Mouse (Mus musculus) thymus, postnatal 4 days (tissue): ENCODE measurements around the gene Tpk1.
"Not testable (repeated sequence)": the region's sequence is repeated elsewhere in the genome, so short reads cannot be mapped to it uniquely, and the experiment has no call there.

Experiments used
- DNase-seq: peaks from one replicate; pipeline ENCODE4 v3.0.0; 2021

Gene Tpk1

DNA sequence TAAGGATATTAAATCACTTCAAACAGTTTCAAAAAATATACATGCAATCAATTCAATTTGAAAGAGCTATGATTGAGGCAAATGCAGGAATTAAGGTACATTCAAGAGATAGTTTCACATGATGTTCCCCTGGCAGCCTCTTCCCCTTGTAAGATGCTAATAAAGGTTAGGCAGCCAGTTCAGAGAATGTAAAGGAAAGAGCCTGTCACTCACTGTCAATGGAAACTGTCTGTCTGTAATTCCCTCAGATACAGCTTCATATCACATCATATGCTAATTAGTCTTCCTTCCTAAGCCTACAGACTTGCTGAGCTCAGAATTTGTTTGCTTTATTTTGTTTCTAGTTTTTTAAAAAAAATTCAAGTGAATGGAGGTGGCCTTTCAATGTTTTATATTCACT, 147.7 kb downstream of the Tpk1 start:
- DNase-seq: no peak

DNA sequence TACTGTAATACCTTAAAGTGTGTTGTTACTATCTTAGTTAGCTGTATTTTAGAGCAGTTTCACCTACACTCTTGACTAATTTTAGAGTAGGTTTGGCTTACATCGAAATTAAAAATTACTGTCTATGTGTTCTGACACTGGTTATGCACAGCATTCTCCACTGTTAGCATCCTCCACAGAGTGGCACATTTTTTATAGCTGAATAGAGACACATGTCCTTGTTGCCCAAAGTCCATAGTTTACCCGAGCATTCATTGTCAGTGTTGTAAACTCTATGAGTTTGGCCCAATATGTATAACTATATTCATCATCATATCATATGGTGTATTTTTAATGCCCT, 148.8 kb downstream of the Tpk1 start:
- DNase-seq: no peak

DNA sequence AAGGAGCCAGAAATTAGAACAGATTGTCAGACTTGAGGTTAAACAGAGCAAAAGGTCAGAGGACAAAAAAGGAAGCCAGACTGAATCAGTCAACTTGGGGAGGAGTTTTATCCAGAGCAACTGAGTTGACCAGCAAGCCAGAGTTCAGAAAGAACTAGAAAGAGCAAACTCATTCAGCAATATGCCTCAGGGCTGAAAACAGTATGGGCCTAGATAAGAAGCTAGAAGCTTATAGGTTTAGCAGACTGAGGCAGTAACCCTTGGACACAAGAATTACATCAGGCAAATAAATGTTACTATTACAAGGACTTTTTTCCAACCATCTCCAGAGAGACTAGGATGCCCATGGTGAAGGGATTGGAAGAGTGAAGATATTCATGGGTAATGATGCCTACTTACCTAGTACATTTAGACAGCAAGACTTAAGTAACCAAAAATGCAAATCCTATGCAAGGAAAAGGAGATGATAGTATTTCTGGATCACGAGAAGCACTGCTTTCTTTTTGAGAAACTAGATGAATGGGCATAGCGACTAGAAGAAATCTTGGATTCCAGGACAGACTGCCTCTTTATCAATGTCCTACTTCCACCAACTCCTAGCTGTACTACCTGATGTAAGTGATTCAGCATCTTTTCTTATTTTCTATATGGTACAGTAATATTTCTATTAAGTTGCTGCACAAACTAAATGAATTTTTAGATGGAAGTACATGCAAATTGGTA, 149.3 kb downstream of the Tpk1 start:
- DNase-seq: no peak

DNA sequence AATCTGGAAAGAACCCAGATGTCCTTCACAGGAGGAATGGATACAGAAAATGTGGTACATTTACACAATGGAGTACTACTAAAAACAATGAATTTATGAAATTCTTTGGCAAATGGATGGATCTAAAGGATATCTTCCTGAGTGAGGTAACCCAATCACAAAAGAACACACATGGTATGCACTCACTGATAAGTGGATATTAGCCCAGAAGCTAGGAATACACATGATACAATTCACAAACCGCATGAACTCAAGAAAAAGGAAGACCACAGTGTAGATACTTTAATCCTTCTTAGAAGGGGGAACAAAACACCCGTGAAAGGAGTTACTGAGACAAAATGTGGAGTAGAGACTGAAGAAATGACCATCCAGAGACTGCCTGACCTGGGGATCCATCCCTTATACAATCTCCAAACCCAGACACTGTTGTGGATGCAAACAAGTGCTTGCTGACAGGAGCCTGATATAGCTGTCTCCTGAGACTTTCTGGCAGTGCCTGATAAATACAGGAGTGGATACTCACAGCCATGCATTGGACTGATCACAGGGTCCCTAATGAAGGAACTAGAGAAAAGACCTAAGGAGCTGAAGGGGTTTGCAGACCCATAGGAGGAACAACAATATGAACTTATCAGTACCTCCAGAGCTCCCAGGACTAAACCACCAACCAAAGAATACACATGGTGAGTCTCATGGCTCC, 159.2 kb downstream of the Tpk1 start:
- DNase-seq: not testable (repeated sequence)

DNA sequence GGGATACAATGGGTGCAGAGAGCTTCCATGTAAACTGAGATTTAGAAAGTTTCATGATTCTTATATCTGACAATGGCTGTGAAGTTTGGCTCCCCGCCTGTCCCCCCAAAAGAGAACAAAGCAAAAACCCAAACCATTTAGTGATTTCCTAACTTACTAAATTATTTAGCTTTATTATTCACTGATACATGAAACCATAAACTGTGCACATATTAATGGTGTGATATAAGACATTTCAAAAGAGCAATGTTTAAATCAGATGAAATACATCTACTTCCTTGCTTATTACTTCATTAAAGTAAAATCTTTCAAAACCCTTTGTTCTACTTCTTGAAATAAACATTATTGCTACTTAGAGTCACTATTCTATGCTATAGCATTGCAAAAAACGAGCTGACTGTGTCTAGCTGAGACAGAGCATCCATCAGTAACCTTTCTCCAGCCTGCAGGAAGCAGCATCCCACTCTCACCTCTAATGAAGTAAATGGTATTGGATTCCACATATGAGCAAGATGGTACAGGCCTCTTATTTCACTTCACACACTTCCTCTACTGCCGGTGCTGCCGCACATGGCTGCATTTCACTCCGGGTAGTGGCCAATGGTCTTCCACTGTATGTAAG, 161.4 kb downstream of the Tpk1 start:
- no peak for DNase-seq

DNA sequence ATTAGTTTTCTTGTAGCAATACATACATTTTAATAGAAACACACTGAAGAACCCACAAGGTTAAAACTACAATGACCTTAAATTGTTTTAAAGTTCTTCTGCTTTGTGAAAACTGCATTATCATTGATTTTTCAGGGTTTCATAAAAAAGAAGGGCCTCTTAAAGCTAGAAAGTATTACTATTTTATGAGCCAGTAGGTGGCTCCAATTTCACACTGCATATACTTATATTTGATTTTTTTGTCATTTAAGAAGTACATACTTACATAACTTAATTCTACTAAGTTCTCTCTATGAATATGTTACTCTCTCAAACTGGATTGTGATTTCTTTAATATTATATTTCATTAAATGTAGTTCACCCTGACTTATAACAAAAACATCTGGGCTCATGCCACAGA, 173.7 kb downstream of the Tpk1 start:
- no peak for DNase-seq

DNA sequence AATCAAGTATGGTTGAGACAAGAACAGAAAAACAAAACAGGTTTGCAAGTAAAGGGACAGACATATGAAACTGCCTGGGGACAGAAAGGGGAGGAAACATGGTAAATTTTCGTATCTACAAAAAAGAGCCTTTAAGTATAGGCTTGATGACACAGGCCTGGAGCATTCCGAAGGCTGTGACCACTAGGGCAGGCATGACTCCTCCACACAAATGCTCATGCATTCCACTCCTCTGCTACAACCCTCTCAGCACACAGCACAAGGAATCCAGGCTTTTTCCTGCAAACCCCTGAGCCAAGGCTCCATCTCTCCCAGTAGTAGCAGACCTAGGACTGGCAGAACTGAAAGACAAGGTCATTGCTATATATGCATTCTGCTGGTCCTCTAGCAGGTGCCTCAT, 179.4 kb downstream of the Tpk1 start:
- no peak for DNase-seq

DNA sequence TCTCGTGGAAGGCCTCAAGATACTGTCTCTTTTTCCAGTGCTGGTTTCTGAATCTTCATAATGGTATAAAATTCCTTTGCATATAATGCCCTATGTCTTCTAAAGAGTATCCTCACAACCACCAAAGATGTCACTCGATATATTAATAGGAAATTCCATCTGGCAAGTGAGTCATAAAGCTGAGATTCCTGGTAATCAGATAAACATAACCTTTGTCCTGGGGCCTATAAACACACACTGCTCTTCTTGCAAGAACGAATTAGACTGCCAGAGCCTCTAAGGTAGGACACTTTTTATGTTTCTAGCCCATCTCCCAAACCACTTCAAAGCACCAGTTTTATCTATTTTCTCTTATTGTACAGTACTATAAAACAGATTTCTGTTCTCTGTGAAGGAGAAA, 185.4 kb downstream of the Tpk1 start:
- no peak for DNase-seq

DNA sequence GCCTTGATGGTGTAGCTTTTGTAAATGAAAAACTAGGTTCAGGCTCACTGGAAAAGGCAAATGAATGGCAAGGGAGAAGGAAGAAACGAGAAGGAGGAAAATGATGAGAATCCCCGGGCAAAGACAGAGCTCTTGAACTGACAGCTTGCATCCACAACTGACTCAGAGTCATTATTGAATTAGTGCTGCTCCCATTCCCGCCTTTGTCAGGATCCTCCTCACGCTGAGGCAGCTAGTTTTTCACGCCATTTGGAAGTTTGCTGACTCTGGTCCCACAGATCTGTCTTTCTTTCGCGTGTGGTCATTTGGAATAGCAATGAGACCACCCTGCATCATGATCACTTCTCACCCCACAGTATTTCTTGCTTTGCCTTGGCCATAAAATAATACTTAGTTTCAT, 187.3 kb downstream of the Tpk1 start:
- no peak for DNase-seq

DNA sequence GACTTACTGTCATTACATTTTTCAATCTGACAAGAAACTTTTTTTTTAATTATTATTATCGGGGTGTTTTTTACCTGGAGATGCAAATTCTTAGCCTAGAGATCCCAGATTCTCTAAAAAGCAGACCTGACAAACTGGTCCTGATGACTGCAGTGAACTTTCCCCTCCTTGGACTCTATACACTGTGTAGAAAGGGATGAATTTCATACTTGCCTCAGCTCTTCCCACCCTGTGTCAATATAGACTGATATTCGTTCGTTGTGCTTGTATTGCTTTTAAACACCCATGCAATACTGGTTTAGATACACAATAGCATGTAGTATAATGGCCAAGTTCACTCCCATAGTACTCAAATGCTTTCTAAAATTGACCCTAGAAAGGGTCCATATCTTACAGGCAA, 189.7 kb downstream of the Tpk1 start:
- DNase-seq: no peak

DNA sequence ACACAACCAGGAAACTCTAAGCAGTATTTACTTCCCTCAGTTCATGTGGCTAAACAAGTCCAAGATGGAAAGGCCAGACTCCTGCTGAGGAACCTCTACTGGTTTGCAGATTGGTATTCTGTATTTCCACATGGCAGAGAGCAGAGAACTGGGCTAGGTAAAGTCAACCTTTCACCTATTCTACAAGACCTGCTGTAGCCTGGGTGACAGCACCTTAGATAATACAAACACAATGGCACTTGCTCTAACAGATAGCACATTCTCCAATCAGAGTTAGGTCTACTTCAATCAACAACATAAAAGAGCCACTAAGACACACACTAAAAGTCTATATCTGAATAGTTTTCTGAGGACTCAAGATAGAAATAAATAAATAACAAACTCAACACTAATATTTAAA, 190.2 kb downstream of the Tpk1 start:
- no peak for DNase-seq

DNA sequence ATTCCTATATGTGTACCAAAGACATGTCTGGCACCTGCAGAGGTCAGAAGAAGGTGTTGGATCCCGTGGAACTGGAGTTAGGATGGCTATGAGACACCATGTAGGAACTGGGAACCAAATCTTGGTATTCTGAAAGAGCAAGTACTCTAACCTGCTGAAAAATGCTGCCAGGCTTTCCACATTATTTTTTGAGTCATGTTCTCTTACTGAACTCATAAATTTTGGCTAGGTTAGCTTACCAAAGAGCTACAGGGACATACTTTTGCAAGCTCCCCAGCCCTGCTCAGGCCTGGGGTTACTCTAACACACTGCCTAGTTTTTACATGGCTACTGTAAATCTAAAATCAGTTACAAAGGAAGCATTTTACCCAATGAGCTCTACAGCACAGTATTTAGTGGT, 194.5 kb downstream of the Tpk1 start:
- no peak for DNase-seq

DNA sequence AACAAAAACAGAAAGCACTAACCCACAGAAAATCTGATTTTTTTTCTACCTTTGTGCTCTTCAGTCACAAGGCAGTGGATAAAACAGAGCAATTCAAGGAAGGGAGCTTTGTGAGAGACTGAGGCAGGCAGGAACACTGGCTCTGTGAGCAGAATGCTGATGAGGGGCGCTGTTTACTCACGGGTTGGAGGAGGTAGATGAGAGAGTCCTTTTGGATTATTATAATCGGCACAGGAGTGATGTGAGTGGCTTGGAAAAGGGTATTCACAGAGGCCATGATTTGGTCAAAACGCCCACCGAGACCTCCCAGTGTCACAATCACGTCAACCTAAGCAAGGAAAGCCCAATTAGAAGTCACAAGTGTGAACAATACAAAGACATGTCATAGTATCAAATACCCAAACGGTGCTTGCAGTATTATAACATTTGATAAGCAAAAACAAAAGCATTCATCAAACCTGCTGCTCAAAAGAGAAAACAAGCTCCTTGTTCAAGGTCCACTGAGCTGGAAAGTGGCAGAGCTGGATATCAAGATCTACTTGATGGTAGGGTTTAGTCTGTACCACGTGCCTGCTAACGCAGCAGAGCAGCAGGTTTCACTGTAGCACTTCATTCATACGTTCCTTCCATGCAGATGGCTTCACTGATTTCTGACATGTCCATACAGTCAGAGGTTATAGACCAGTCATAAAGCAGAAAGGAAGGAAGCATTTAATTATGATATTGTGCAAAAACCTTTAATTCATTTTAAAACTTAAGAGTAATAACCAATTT, 197.1 kb downstream of the Tpk1 start:
- DNase-seq: no peak

DNA sequence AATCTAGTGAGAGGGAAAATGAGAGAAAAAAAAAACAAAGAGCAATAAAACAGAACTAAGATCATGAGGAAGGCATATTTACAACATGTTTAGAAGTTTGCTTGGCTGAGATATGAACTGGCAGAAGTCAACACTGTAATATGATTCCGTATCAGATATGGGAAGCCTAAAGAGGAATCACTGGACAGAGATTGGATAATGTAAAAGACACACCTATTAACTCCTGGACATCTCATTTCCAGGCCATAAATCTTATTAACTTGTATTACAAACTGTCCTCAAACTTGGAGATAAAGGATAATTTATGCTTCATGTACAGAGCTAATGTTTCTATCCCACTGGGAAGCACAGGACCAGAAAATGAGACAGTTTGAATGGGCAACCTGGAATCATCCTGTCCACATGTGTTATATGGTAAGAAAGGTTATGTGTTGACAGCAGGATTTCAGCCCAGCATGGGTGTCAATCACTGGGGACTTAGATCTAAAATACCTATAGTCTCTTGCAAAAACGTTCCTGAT, 203.2 kb downstream of the Tpk1 start:
- DNase-seq: no peak

DNA sequence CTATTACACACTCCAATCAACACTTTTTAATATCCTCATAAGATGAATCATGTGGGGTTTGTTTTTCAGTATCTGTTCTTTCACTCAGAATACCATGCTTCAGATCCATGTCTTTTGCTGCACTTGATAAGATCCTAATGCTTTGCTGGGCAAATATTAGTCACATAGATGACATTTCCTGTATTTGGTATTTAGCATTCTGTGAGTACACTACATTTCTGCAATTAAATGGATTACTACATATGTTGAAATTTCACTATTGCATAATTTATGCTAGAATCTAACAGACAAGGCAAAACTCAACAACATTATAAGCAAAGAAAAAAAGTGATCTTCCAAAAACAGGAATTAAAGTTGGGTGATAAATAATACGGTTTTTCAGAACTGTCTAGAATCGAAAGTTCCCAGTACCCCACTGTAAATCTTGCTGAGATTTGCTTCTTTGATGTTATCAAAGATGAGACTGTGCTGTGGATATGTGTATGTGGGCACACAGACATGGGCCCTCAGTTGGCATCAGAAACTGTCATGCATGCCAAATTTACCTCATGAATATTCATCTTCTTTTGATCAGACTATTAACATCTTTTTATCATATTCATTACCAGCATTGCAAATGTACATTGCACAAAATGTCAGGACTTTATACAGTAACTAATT, 203.8 kb downstream of the Tpk1 start:
- no peak for DNase-seq

DNA sequence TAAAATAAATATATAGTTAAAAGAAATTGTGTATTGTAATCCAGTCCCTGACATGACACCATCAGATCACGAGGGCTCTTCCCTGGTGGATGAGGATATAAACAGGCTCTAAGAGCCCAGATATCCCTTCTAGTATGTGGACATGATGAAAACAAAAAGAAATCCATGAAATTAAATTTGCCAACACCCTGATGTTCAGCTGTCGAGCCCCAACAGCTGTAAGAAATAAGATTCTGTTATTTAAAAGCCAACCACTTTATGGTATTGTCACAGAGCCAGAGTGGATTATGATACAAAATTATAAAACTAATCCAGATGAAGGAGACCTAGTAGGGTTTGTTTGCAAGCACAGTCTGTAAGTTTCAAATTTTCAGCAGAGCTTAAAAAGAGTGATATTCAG, 207.0 kb downstream of the Tpk1 start:
- DNase-seq: no peak

DNA sequence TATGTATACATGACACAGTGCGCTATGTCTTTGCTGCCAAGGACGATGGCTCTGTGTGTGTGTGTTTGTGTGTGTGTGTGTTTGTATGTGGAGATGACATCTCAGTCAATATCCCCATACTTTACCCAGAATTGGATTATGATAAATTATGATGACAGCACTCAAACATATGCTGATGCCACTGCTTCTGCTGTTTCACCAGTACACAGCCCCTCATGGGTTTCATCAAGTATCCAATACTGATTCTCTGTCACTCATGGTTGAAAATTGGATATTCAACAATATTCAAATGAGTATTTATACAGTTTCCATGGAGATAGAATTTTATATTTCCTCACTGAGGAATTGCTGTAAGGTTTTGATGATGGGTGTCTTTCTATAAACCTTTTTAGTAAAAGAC, 208.1 kb downstream of the Tpk1 start:
- DNase-seq: no peak

DNA sequence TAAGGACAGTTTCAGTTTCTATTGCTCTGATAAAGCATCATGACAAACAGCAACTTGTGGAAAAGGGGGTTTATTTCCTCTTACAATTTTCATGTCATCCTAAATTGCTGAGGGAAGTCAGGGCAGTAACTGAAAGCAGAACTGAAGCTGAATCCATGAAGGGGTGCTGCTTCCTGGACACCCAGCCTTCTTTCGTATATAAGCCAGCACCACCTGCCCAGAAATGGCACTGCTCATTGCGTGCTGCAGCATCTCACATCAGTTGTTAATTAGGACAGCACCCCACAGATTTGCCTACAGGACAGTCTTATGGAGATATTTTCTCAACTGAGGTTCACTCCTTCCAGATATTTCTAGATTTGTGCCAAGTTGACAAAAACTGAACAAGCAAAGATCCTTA, 216.6 kb downstream of the Tpk1 start:
- DNase-seq: no peak

DNA sequence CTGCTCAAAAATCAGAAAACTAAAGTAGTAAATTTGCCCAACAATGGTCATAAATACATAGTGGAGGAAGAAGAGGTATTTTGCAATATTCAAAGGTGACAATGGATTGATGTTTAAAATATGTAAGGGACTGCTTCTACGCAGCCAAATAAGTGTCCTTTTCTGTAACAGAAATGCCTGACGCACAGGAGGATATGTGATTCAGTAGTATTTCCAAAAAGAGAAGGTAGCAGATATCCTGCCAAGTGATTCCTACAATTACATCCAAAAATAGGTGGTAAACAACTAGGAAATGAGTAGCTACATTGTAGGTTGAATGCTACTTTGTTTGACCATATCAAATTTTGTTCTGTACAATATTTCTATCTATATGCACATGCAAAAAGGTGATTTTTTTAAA, 220.2 kb downstream of the Tpk1 start:
- no peak for DNase-seq

DNA sequence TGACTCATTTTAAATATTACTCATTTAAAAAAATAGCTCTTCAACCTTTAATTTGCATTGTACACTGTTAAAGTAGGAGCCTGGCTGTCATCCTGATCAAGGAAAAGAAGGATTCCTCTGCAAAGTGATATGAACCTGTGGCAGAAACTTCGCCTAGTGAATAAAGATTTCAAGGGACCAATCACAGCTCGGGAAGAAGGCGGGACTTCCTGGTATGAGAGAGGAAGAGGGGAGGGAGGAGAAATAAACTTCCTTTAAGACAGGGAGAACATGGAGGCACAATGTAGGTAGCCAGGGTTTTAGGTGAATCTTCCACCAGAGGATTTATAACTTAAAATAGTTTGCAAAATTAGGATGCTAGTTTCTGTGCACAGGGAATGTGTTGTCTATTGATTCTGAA, 223.9 kb downstream of the Tpk1 start:
- DNase-seq: no peak

DNA sequence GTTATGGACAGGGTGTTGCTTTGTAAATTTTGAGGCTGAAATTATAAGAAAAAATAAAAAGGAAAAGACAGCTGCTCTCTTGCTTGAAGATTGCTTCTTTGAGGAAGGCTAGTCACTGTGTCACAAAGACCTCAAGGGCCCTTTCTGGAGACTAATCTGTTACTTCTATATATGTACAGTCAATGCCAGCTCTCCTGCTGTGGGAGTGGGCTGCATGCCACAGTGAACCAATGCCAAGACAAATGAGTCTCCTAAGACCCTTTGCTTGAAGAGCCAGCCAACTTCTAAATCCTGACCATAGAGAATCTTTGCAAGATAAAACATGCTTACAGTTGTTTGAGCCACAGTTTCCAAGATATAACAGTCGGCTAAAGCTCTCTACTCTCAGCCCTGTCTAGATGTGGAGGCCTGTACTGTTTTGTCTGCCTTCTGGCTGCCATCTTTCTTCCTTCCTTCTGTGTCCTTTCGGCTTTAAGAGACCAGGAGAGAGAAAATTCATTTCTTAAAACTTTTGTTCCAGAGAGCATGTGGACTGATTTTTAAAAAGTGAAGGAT, 230.0 kb downstream of the Tpk1 start:
- no peak for DNase-seq

DNA sequence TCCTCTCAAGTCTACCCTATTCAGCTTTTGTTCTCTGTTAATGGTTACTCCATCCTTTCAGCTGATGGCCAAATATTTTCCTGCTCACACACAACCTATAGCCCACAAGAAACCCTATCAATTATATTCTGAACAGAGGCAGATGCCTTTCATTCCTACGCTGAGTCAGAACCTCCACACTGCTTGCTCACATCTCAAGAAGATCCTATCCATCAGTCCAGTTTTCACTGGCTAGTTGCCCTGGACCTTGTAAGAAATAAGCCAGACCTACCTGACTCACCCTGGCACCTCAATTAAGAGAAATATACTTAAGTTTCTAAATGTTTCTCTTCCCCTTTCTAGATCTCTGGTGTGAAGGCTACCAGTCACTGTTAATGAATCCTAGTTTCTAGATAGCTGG, 231.7 kb downstream of the Tpk1 start:
- no peak for DNase-seq

DNA sequence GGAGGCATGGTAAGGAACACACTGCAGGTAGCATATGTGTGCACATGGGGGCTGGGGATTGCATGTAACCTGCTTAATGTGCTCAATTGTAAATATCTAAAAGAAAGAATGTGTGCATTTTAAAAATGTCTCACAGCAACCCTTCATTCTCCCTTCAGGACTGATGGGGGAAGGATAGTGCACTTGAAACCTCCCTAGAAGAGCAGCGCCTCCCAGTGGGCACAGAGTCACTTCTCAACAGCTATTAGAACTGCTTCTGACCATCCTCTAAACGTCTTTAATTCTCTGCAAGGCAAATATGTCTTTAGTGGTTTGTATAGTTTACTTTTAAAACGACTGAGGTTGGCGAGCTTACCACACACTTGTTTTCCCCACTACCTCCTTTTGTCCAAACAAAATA, 241.1 kb downstream of the Tpk1 start:
- peak; percentile 17 for DNase-seq
